Mouse (Mus musculus) midbrain, embryonic 12.5 days (tissue): Measurements from ENCODE around the gene Kdelr2. TPM values are rescaled to one million over a fixed set of nuclear protein-coding genes. Genes with fewer than 3 reads are reported as not detected.

Experiments used
- ATAC-seq: fragments of 200-750 bp; cut with Nextera tagmentation; 2 replicates; pipeline ENCODE4 v1.8.0; 2017; ENCODE audit warnings: low read depth, moderate TSS enrichment, moderate library complexity; ENCODE audit not compliant: low FRiP score
- H3K27ac ChIP-seq: fragments of 300-500 bp; sonication (generic); replicated peaks from 2 replicates; pipeline ENCODE4 v1.5.1; 2016; ENCODE audit warnings: mild to moderate bottlenecking
- H3K27me3 ChIP-seq: fragments of 300-500 bp; sonication (generic); 2 replicates; pipeline ENCODE4 v1.6.1; 2016; ENCODE audit warnings: mild to moderate bottlenecking
- H3K36me3 ChIP-seq: fragments of 300-500 bp; sonication (generic); 2 replicates; pipeline ENCODE4 v1.6.1; 2016
- H3K4me1 ChIP-seq: fragments of 300-500 bp; sonication (generic); 2 replicates; pipeline ENCODE4 v1.6.1; 2016
- H3K4me2 ChIP-seq: fragments of 300-500 bp; sonication (generic); replicated peaks from 2 replicates; pipeline ENCODE4 v1.6.1; 2016; ENCODE audit warnings: mild to moderate bottlenecking, moderate library complexity
- H3K4me3 ChIP-seq: fragments of 300-500 bp; sonication (generic); 2 replicates; pipeline ENCODE4 v1.5.1; 2016; ENCODE audit warnings: mild to moderate bottlenecking
- H3K9ac ChIP-seq: fragments of 300-500 bp; sonication (generic); replicated peaks from 2 replicates; pipeline ENCODE4 v1.6.1; 2016; ENCODE audit warnings: mild to moderate bottlenecking, moderate library complexity
- H3K9me3 ChIP-seq: fragments of 300-500 bp; sonication (generic); 2 replicates; pipeline ENCODE4 v1.6.1; 2016; ENCODE audit warnings: mild to moderate bottlenecking
- WGBS: fragments of 180-500 bp; shearing (Covaris S2); methylation state at CpG from one replicate; pipeline ENCODE4 v1.1.7; 2016; 5-methylcytosine and 5-hydroxymethylcytosine counted together
- polyA plus RNA-seq: library from polyadenylated mRNA; unstranded; fragments of >200 nt; fragmentation: Nextera tagmentation; extraction: Ambion mirVana; gene quantifications from 2 replicates; pipeline ENCODE4 v1.2.1, GENCODE M21; 2016

The Kdelr2 gene
- polyA plus RNA-seq, 1 experiment from 2014 or later = 184 TPM

DNA sequence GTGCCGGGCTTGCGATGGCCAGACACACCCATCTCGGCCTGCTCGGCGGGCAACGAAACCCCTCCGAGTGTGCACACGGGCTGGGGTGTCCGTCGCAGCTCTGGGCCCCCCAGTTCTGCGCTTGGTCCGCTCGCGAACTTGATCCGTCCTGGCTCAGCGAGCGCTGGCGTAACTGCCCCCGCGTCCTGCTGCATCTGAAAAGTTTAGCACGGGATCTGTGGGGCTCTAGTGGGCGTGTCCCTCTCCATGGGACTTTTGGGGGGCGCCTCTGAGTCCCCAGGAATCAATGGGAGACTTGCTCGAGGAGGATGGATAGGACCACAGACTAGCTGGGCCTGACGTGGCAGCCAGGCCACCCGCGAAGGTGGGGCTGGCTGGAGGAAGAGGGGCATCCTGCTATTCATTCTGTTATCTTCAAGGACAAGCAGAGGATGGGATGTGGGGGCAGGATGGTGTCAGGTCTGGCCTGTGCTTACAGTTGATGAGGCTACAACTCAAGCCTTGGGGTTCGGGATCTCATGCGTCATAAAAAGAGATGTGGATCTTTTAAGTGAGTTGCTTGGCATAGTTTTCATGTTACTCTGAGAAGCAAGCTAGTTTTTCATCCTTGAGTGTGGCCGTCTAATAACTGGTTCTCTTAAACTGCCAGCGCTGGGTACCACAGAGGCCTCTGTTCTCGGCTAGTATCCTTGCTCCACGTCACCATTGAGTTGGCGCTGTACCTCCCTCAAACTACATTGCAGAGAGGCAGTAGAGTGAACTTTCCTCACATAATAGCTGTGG is 701 bp downstream of the Kdelr2 start:
- H3K4me2 ChIP-seq = peak overlapping the region; percentile 90
- no peaks in the 10 kb centered on the region for H3K27me3 ChIP-seq
- 6% methylated on average over 34 of the region's 34 CpGs for WGBS
- H3K9ac ChIP-seq = peak overlapping the region; percentile 88
- no peaks in the 10 kb centered on the region for H3K9me3 ChIP-seq
- H3K4me1 ChIP-seq = peaks cover 18% of the 10 kb centered on the region
- peak overlapping the region; percentile 81 for H3K27ac ChIP-seq
- peak; percentile 27 for ATAC-seq
- H3K36me3 ChIP-seq = peaks cover 18% of the 10 kb centered on the region
- peak overlapping the region; percentile 87 for H3K4me3 ChIP-seq

DNA sequence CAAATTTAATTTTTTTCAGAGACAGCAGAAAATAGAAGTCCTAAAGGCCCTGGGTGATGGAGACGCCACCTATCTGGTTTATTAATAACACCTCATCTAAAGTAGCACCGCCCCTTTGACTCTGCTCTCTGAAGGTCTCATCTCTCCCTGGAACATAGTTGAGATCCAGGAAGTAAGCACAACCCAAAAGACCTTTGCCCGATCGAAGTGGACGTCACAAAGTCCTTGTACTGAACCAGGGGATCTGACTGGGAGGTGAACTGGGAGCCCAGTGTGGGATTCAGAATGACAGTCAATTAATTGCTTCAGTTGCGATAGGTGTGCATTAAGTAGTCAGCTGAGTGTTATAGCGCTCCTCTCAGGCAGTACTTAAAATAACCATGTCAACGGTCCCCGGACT is 1.6 kb downstream of the Kdelr2 start:
- H3K27me3 ChIP-seq = no peaks in the 10 kb centered on the region

DNA sequence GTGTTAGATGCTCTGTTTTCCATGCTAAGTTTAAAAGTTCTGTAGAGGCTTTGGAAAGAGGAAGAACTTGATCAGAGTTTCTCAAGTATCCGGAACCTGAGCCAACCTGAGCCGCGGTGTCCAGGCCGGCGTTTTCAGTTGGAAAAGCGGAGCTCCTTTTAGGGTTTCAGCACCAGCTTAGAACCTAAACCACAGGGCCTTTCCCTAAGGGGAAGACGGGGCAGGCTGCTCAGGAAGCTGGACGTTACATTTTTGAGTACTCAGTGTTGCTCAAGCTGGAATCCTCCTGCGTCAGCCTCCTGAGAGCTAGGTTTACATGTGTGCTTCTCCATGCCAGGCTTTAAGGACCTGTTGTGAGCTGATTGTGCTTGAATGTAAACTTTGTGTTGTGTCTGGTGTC is 2.9 kb downstream of the Kdelr2 start:
- 96% methylated on average over 9 of the region's 9 CpGs for WGBS
- Histone ChIP-seq H3K9me3 (no peaks in the 10 kb centered on the region), H3K27ac (no peak overlapping the region), H3K36me3 (peaks cover 18% of the 10 kb centered on the region), H3K27me3 (no peaks in the 10 kb centered on the region), H3K4me1 (peaks cover 18% of the 10 kb centered on the region), H3K4me2 (no peak overlapping the region), H3K4me3 (no peak overlapping the region), H3K9ac (no peak overlapping the region)
- no peak for ATAC-seq

More for the DNA sequence above, 1.6 kb downstream of the Kdelr2 start:
- no peak for ATAC-seq
- peak overlapping the region; percentile 90 for H3K4me2 ChIP-seq
- H3K27ac ChIP-seq = no peak overlapping the region
- WGBS = 90% methylated on average over 9 of the region's 9 CpGs
- no peak overlapping the region for H3K9ac ChIP-seq
- peaks cover 18% of the 10 kb centered on the region for H3K36me3 ChIP-seq
- no peak overlapping the region for H3K4me3 ChIP-seq
- no peaks in the 10 kb centered on the region for H3K9me3 ChIP-seq
- peaks cover 18% of the 10 kb centered on the region for H3K4me1 ChIP-seq

DNA sequence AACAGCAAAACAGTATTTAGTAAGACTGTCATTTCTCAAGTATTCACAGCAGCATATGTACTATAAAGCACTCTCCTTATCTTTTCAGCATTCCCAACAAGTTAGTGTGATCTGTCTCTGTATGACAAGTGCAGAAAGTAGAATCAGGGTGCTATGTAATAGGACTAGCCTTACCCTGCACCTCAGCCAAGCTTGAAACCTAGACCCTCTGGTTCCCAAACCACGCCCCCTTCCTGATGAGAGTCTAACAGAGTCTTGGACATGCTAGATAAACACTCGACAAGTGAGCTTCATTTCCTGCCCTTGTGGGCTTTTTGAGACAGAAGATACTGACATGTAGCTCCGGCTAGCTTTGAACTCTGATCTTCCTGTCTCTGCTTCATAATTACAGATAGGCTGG is 5.6 kb downstream of the Kdelr2 start:
- H3K4me3 ChIP-seq = no peak overlapping the region
- H3K9ac ChIP-seq = no peak overlapping the region
- 90% methylated on average over 3 of the region's 3 CpGs for WGBS
- H3K4me1 ChIP-seq = peaks cover 12% of the 10 kb centered on the region
- H3K27ac ChIP-seq = no peak overlapping the region
- H3K36me3 ChIP-seq = peaks cover 35% of the 10 kb centered on the region
- H3K27me3 ChIP-seq = no peaks in the 10 kb centered on the region
- ATAC-seq = no peak
- H3K4me2 ChIP-seq = no peak overlapping the region
- H3K9me3 ChIP-seq = no peaks in the 10 kb centered on the region

- Histone ChIP-seq H3K27ac (no peak overlapping the region), H3K4me2 (no peak overlapping the region), H3K4me1 (no peaks in the 10 kb centered on the region), H3K9me3 (no peaks in the 10 kb centered on the region), H3K36me3 (peaks cover 44% of the 10 kb centered on the region), H3K27me3 (no peaks in the 10 kb centered on the region), H3K4me3 (no peak overlapping the region), H3K9ac (no peak overlapping the region)
- ATAC-seq = no peak
- 89% methylated on average over 4 of the region's 4 CpGs for WGBS
Measured at GRCm38 (mm10) chr5:143410841-143411395, 7.3 kb downstream of the Kdelr2 start.

GRCm38 (mm10) chr5:143421484-143421883 is 17.8 kb downstream of the Kdelr2 start:
- Histone ChIP-seq H3K9me3 (no peaks in the 10 kb centered on the region), H3K4me3 (no peak overlapping the region), H3K36me3 (peaks cover 55% of the 10 kb centered on the region), H3K9ac (no peak overlapping the region), H3K4me1 (no peaks in the 10 kb centered on the region), H3K27ac (no peak overlapping the region), H3K4me2 (no peak overlapping the region), H3K27me3 (no peaks in the 10 kb centered on the region)
- no peak for ATAC-seq
- WGBS = 87% methylated on average over 4 of the region's 4 CpGs

DNA sequence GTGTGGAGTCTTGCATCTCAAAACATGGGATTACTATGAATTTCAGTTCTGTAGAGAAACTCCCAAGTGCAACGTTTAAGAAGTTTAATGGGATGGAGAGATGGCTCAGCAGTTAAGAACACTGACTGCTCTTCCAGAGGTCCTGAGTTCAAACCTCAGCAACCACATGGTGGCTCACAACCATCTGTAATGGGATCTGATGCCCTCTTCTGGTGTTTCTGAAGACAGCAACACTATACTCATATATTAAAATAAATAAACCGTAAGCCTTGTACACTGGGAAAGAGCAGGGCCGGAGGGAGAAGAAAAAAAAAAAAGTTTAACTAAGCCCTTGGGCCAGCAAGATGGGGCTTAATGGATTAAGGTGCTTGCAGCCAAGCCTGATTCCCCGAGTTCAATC is 19.4 kb downstream of the Kdelr2 start:
- Histone ChIP-seq H3K4me3 (no peak overlapping the region), H3K4me2 (no peak overlapping the region), H3K36me3 (peaks cover 40% of the 10 kb centered on the region), H3K27ac (no peak overlapping the region), H3K27me3 (no peaks in the 10 kb centered on the region), H3K9me3 (no peaks in the 10 kb centered on the region), H3K4me1 (no peaks in the 10 kb centered on the region), H3K9ac (no peak overlapping the region)
- 84% methylated on average over 4 of the region's 4 CpGs for WGBS
- no peak for ATAC-seq

DNA sequence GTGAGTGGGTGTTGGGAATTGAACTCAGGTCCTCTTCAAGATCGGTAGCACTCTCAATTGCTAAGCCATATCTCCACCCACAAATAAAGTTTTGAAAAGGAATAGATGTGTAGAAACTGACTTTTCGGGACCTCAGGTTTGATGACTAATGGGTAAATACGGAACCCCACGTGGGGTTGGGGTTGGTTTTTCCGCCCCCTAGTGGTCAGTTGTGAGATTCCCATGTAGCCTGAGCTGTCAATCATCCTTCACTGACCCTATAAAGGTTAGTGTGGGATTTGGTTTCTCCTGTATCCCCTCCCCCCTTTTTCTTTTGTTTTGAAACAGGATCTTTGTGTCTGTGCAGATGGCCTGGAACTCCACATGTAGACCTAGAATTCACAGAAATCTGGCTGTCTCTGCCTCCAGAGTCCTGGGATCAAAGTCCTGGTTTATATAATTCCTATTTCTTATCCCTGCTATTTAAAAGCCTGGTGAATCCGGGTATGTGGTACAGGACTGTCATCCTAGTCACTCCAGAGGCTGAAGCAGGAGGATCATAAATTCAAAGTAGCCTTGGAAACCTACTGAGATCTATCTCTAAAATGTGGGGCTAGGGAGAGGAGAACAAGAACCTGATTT is 20.4 kb downstream of the Kdelr2 start:
- 36% methylated on average over 6 of the region's 6 CpGs for WGBS
- no peaks in the 10 kb centered on the region for H3K4me1 ChIP-seq

DNA sequence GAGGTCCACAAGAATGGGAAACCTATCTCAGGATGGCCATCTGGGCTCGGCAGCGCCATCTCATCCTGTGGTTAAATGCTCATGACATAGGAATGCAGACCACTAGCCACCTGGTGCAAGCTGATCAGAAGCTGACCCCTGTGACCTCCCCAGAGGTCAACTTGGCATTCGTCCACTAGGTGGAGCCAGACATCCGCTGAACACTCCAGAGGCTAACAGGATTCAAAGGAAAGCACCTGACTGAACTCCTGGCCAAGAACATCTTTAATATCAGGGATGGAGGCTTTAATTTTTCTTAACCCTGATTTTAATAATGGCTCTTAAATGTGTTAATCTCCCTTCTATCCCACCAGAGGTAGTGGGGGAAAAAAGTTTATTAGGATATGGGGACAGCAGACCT is 30.8 kb downstream of the Kdelr2 start:
- WGBS = 14% methylated on average over 4 of the region's 4 CpGs
- Histone ChIP-seq H3K4me1 (no peaks in the 10 kb centered on the region), H3K9ac (no peak overlapping the region), H3K27ac (no peak overlapping the region), H3K4me3 (no peak overlapping the region), H3K27me3 (no peaks in the 10 kb centered on the region), H3K9me3 (no peaks in the 10 kb centered on the region), H3K4me2 (no peak overlapping the region), H3K36me3 (no peaks in the 10 kb centered on the region)
- no peak for ATAC-seq

More for the DNA sequence above, 20.4 kb downstream of the Kdelr2 start:
- H3K9ac ChIP-seq = no peak overlapping the region
- no peaks in the 10 kb centered on the region for H3K27me3 ChIP-seq
- ATAC-seq = no peak
- H3K36me3 ChIP-seq = peaks cover 30% of the 10 kb centered on the region
- H3K4me3 ChIP-seq = no peak overlapping the region
- no peaks in the 10 kb centered on the region for H3K9me3 ChIP-seq
- no peak overlapping the region for H3K27ac ChIP-seq
- H3K4me2 ChIP-seq = no peak overlapping the region

GRCm38 (mm10) chr5:143441298-143441697 is 37.7 kb downstream of the Kdelr2 start:
- Histone ChIP-seq H3K9ac (no peak overlapping the region), H3K4me1 (no peaks in the 10 kb centered on the region), H3K27me3 (no peaks in the 10 kb centered on the region), H3K4me3 (no peak overlapping the region), H3K36me3 (no peaks in the 10 kb centered on the region), H3K4me2 (no peak overlapping the region), H3K9me3 (no peaks in the 10 kb centered on the region), H3K27ac (no peak overlapping the region)
- WGBS = 84% methylated on average over 3 of the region's 3 CpGs
- ATAC-seq = no peak

DNA sequence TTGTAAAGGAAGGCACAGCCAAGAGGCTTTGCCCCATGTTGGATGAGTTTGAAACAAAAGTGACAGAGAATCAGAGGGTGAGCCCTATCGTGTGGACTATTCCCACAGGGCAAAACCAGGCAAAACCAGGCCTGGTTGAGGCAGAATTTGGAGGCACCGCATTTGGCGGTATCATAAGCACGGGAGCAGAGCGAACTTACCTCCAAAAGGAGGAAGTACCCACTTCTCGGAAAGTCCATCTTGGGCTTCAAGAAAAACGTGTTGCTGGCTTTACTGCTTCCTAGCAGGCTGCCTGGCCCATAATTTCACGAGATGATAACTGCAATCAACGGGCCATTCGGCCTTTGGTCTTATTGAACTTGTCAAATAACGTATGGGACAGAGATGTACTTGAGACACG is 38.1 kb downstream of the Kdelr2 start:
- no peak for ATAC-seq
- H3K9ac ChIP-seq = no peak overlapping the region
- no peaks in the 10 kb centered on the region for H3K9me3 ChIP-seq
- H3K27ac ChIP-seq = no peak overlapping the region
- no peaks in the 10 kb centered on the region for H3K36me3 ChIP-seq
- H3K4me1 ChIP-seq = no peaks in the 10 kb centered on the region
- 89% methylated on average over 12 of the region's 12 CpGs for WGBS
- no peak overlapping the region for H3K4me2 ChIP-seq
- no peak overlapping the region for H3K4me3 ChIP-seq
- H3K27me3 ChIP-seq = no peaks in the 10 kb centered on the region

GRCm38 (mm10) chr5:143463671-143464070 is 60.0 kb downstream of the Kdelr2 start:
- H3K9me3 ChIP-seq = no peaks in the 10 kb centered on the region
- ATAC-seq = 0 out of 2 replicates have a peak, but pooled peaks have one; percentile 21
- H3K4me2 ChIP-seq = peak overlapping the region; percentile 89
- 0 out of 2 replicates have a peak, but pooled peaks cover 10% of the 10 kb centered on the region for H3K27me3 ChIP-seq
- H3K4me1 ChIP-seq = peaks cover 17% of the 10 kb centered on the region
- H3K4me3 ChIP-seq = peak overlapping the region; percentile 79
- H3K27ac ChIP-seq = no peak overlapping the region
- peaks cover 19% of the 10 kb centered on the region for H3K36me3 ChIP-seq
- H3K9ac ChIP-seq = peak overlapping the region; percentile 74
- WGBS = 81% methylated on average over 11 of the region's 11 CpGs
